In genomic region chr2:3948331-3948730, GRCm38 (mm10) we compare ENCODE assay signal across 26 mouse cellular contexts.
"Had no signal": no experiment of that assay in that cellular context is flagged by ENCODE, and none has a peak within 500 bp of the region (broad histone marks: within the 10 kb centered on the region; RNA-seq: fewer than 3 reads in every experiment).

No protein-coding gene starts in this region.

- H3K4me1 ChIP-seq: heart, embryonic 13.5 days; heart, embryonic 15.5 days; hindbrain, embryonic 13.5 days; hindbrain, embryonic 15.5 days; kidney, embryonic 15.5 days; limb, embryonic 13.5 days; limb, embryonic 15.5 days; liver, embryonic 12.5 days had no signal

- H3K9ac ChIP-seq: heart, embryonic 13.5 days; heart, embryonic 15.5 days; hindbrain, embryonic 13.5 days; hindbrain, embryonic 15.5 days; kidney, embryonic 15.5 days; limb, embryonic 13.5 days; limb, embryonic 15.5 days; liver, embryonic 12.5 days; liver, embryonic 14.5 days had no signal

- H3K9me3 ChIP-seq: heart, embryonic 13.5 days; heart, embryonic 15.5 days; hindbrain, embryonic 13.5 days; hindbrain, embryonic 15.5 days; kidney, embryonic 15.5 days; limb, embryonic 13.5 days; limb, embryonic 15.5 days; liver, embryonic 12.5 days had no signal

- H3K4me3 ChIP-seq: heart, embryonic 13.5 days; heart, embryonic 15.5 days; hindbrain, embryonic 13.5 days; hindbrain, embryonic 15.5 days; kidney, embryonic 15.5 days; limb, embryonic 13.5 days; limb, embryonic 15.5 days; liver, embryonic 12.5 days had no signal

- H3K27me3 ChIP-seq: heart, embryonic 13.5 days; heart, embryonic 15.5 days; hindbrain, embryonic 13.5 days; hindbrain, embryonic 15.5 days; kidney, embryonic 15.5 days; limb, embryonic 13.5 days; limb, embryonic 15.5 days; liver, embryonic 12.5 days had no signal

- ATAC-seq: hindbrain, postnatal 0 days; intestine, embryonic 16.5 days; liver, embryonic 12.5 days had no signal

- H3K36me3 ChIP-seq: heart, embryonic 13.5 days; heart, embryonic 15.5 days; hindbrain, embryonic 13.5 days; hindbrain, embryonic 15.5 days; kidney, embryonic 15.5 days; limb, embryonic 13.5 days; limb, embryonic 15.5 days; liver, embryonic 12.5 days had no signal

- DNase-seq: gastrocnemius, postnatal 14 days; gastrocnemius, postnatal 36 days; heart, adult 18-20 months; heart, postnatal 14 days; heart, postnatal 36 days; kidney, adult 11 months; kidney, adult 2 months; kidney, adult 9 months; kidney, postnatal 14 days; kidney, postnatal 36 days; layer of hippocampus, adult 9-11 months; layer of hippocampus, postnatal 36 days; left cerebral cortex, postnatal 4 days had no signal

- H3K4me2 ChIP-seq: heart, embryonic 11.5 days; heart, embryonic 13.5 days; heart, embryonic 15.5 days; hindbrain, embryonic 13.5 days; hindbrain, embryonic 15.5 days; kidney, embryonic 15.5 days; limb, embryonic 13.5 days; limb, embryonic 15.5 days; liver, embryonic 12.5 days had no signal

- H3K27ac ChIP-seq: heart, embryonic 13.5 days; heart, embryonic 15.5 days; hindbrain, embryonic 13.5 days; hindbrain, embryonic 15.5 days; hindbrain, postnatal 0 days; kidney, embryonic 15.5 days; kidney, postnatal 0 days; limb, embryonic 13.5 days; limb, embryonic 15.5 days; liver, embryonic 12.5 days; liver, embryonic 14.5 days had no signal
